Mouse (Mus musculus): Measurements from ENCODE around the gene Mfsd4a.

Gene Mfsd4a

GRCm38 (mm10) chr1:131982907-131983306 is 85.0 kb downstream of the Mfsd4a start:
- peak; percentile 77 for DNase-seq

GRCm38 (mm10) chr1:131981378-131982013 is 86.4 kb downstream of the Mfsd4a start:
- DNase-seq: peak; percentile 74

GRCm38 (mm10) chr1:131980471-131980870 is 87.4 kb downstream of the Mfsd4a start:
- no peak for DNase-seq

- DNase-seq: no peak
Observed at GRCm38 (mm10) chr1:131976886-131977285, 91.0 kb downstream of the Mfsd4a start.

GRCm38 (mm10) chr1:131973991-131974390 is 93.9 kb downstream of the Mfsd4a start:
- DNase-seq: no peak
